Mouse (Mus musculus) heart, postnatal 0 days (tissue): ENCODE results near the gene Fbxl19. TPM values are rescaled to one million over a fixed set of nuclear protein-coding genes. Genes with fewer than 3 reads are reported as not detected.
"Not testable (repeated sequence)": the region's sequence is repeated elsewhere in the genome, so short reads cannot be mapped to it uniquely, and the experiment has no call there.

Experiments used
- ATAC-seq: fragments of 200-750 bp; cut with Nextera tagmentation; 2 replicates; pipeline ENCODE4 v1.8.0; 2017; ENCODE audit warnings: low read depth, moderate number of reproducible peaks, moderate library complexity; ENCODE audit not compliant: insufficient read depth
- DNase-seq: peaks from one replicate; pipeline ENCODE4 v3.0.0-alpha.2; 2016; ENCODE audit warnings: low spot score
- H3K27ac ChIP-seq: fragments of 300-500 bp; sonication (generic); 2 replicates; pipeline ENCODE4 v1.5.1; 2014; ENCODE audit warnings: low read depth, mild to moderate bottlenecking
- H3K27me3 ChIP-seq: fragments of 300-500 bp; sonication (generic); 2 replicates; pipeline ENCODE4 v1.6.1; 2014; ENCODE audit warnings: low read length, mixed read lengths; ENCODE audit not compliant: control insufficient read depth, insufficient read depth
- H3K36me3 ChIP-seq: fragments of 300-500 bp; sonication (generic); replicated peaks from 2 replicates; pipeline ENCODE4 v1.6.1; 2014; ENCODE audit warnings: low read length, mixed read lengths; ENCODE audit not compliant: control insufficient read depth, insufficient read depth
- H3K4me1 ChIP-seq: fragments of 300-500 bp; sonication (generic); 2 replicates; pipeline ENCODE4 v1.6.1; 2014; ENCODE audit warnings: antibody characterized with exemption; ENCODE audit not compliant: control insufficient read depth, insufficient read depth
- H3K4me2 ChIP-seq: fragments of 300-500 bp; sonication (generic); 2 replicates; pipeline ENCODE4 v1.6.1; 2014; ENCODE audit warnings: low read depth, mild to moderate bottlenecking, low read length, moderate library complexity
- H3K4me3 ChIP-seq: fragments of 300-500 bp; sonication (generic); 2 replicates; pipeline ENCODE4 v1.5.1; 2014; ENCODE audit warnings: low read depth, low read length
- H3K9ac ChIP-seq: fragments of 300-500 bp; sonication (generic); replicated peaks from 2 replicates; pipeline ENCODE4 v1.6.1; 2014; ENCODE audit warnings: low read depth, low read length, mixed read lengths
- H3K9me3 ChIP-seq: fragments of 300-500 bp; sonication (generic); replicated peaks from 2 replicates; pipeline ENCODE4 v1.6.1; 2016; ENCODE audit warnings: low read length; ENCODE audit not compliant: control insufficient read depth
- CTCF ChIP-seq: IDR thresholded peaks from 2 replicates; pipeline ENCODE4 v1.5.1; 2016; ENCODE audit warnings: antibody characterized with exemption, control low read depth, low read depth
- EP300 ChIP-seq: IDR thresholded peaks from 2 replicates; pipeline ENCODE4 v1.6.1; 2016; ENCODE audit warnings: antibody characterized with exemption, low read depth
- whole genome bisulfite sequencing: fragments of 180-500 bp; shearing (Covaris S2); extraction: QIAGEN DNeasy Blood & Tissue Kit; methylation state at CpG from one replicate; pipeline ENCODE4 v1.1.7; 2014; 5-methylcytosine and 5-hydroxymethylcytosine counted together
- polyA plus RNA-seq: library from polyadenylated mRNA; unstranded; fragments of >200 nt; fragmentation: Nextera tagmentation; extraction: Ambion mirVana; gene quantifications from 2 replicates; pipeline ENCODE4 v1.2.1, GENCODE M21; 2015
- total RNA-seq: library from RNA; depleted of rRNA; stranded (reverse); fragments of >200 nt; gene quantifications from 2 replicates; pipeline ENCODE4 v1.2.3, GENCODE M21; 2014; ENCODE audit warnings: low replicate concordance

Gene Fbxl19
- total and polyA plus RNA-seq, 2 experiments from 2014 or later, result 0.42 to 21.6 TPM

GRCm38 (mm10) chr7:127718339-127718738 is 26.0 kb upstream of the Fbxl19 start:
- H3K36me3 ChIP-seq, result no peaks in the 10 kb centered on the region
- no peak for ATAC-seq
- no peak for DNase-seq
- WGBS, result 79% methylated on average over 6 of the region's 6 CpGs
- H3K4me1 ChIP-seq, result peaks cover 6% of the 10 kb centered on the region; the same call in 1 of the 2 replicates
- H3K9me3 ChIP-seq, result no peaks in the 10 kb centered on the region
- TF ChIP-seq EP300, result no peak
- TF ChIP-seq CTCF, result no peak
- no peak overlapping the region for H3K4me3 ChIP-seq
- H3K27ac ChIP-seq, result no peak overlapping the region
- no peak overlapping the region for H3K4me2 ChIP-seq
- H3K27me3 ChIP-seq, result no peaks in the 10 kb centered on the region
- no peak overlapping the region for H3K9ac ChIP-seq

GRCm38 (mm10) chr7:127719258-127719657 is 25.1 kb upstream of the Fbxl19 start:
- H3K4me2 ChIP-seq, result no peak overlapping the region
- no peak overlapping the region for H3K4me3 ChIP-seq
- ATAC-seq (no peak), DNase-seq (no peak)
- TF ChIP-seq EP300, result no peak
- H3K36me3 ChIP-seq, result no peaks in the 10 kb centered on the region
- H3K27ac ChIP-seq, result no peak overlapping the region
- peaks cover 6% of the 10 kb centered on the region; the same call in 1 of the 2 replicates for H3K4me1 ChIP-seq
- H3K27me3 ChIP-seq, result no peaks in the 10 kb centered on the region
- WGBS, result 69% methylated on average over 6 of the region's 6 CpGs
- H3K9me3 ChIP-seq, result no peaks in the 10 kb centered on the region
- H3K9ac ChIP-seq, result no peak overlapping the region

GRCm38 (mm10) chr7:127725490-127725889 is 18.9 kb upstream of the Fbxl19 start:
- H3K27me3 ChIP-seq, result no peaks in the 10 kb centered on the region
- no peak for DNase-seq
- H3K9me3 ChIP-seq, result no peaks in the 10 kb centered on the region
- TF ChIP-seq CTCF (no peak), EP300 (no peak)
- no peak overlapping the region for H3K9ac ChIP-seq
- 50% methylated on average over 2 of the region's 2 CpGs for WGBS
- no peak overlapping the region for H3K4me3 ChIP-seq
- H3K27ac ChIP-seq, result no peak overlapping the region
- H3K4me2 ChIP-seq, result no peak overlapping the region
- H3K36me3 ChIP-seq, result no peaks in the 10 kb centered on the region
- H3K4me1 ChIP-seq, result no peaks in the 10 kb centered on the region
- ATAC-seq, result no peak

GRCm38 (mm10) chr7:127725924-127726323 is 18.4 kb upstream of the Fbxl19 start:
- Histone ChIP-seq H3K4me2 (no peak overlapping the region), H3K27ac (no peak overlapping the region), H3K4me1 (no peaks in the 10 kb centered on the region), H3K4me3 (no peak overlapping the region), H3K27me3 (no peaks in the 10 kb centered on the region), H3K9ac (no peak overlapping the region), H3K9me3 (no peaks in the 10 kb centered on the region), H3K36me3 (no peaks in the 10 kb centered on the region)
- no peak for TF ChIP-seq EP300
- no peak for TF ChIP-seq CTCF
- no peak for DNase-seq
- ATAC-seq, result no peak
- WGBS, result 63% methylated on average over 6 of the region's 6 CpGs

- DNase-seq (no peak), ATAC-seq (no peak)
- no peaks in the 10 kb centered on the region for H3K4me1 ChIP-seq
- no peak overlapping the region for H3K4me2 ChIP-seq
- H3K9ac ChIP-seq, result no peak overlapping the region
- H3K27ac ChIP-seq, result no peak overlapping the region
- no peak for TF ChIP-seq EP300
- TF ChIP-seq CTCF, result no peak
- no peak overlapping the region for H3K4me3 ChIP-seq
- H3K9me3 ChIP-seq, result no peaks in the 10 kb centered on the region
- WGBS, result 80% methylated on average over 7 of the region's 7 CpGs
- H3K36me3 ChIP-seq, result no peaks in the 10 kb centered on the region
- H3K27me3 ChIP-seq, result no peaks in the 10 kb centered on the region
These were observed 16.4 kb upstream of the Fbxl19 start for GRCm38 (mm10) chr7:127727898-127728297.

- H3K9me3 ChIP-seq, result no peaks in the 10 kb centered on the region
- no peak overlapping the region for H3K27ac ChIP-seq
- DNase-seq, result no peak
- TF ChIP-seq CTCF (no peak), EP300 (no peak)
- H3K4me3 ChIP-seq, result no peak overlapping the region
- 45% methylated on average over 4 of the region's 4 CpGs for WGBS
- ATAC-seq, result no peak
- H3K27me3 ChIP-seq, result no peaks in the 10 kb centered on the region
- H3K36me3 ChIP-seq, result no peaks in the 10 kb centered on the region
- H3K4me2 ChIP-seq, result no peak overlapping the region
- H3K9ac ChIP-seq, result no peak overlapping the region
- H3K4me1 ChIP-seq, result no peaks in the 10 kb centered on the region
These were observed 14.2 kb upstream of the Fbxl19 start for GRCm38 (mm10) chr7:127730170-127730569.

GRCm38 (mm10) chr7:127732066-127732465 is 12.3 kb upstream of the Fbxl19 start, which contains the start of gene Ctf2:
Gene Ctf2 (minus strand): TSS chr7:127732166.
- WGBS, result no CpG with 5 or more reads among the region's 5 CpGs

More at GRCm38 (mm10) chr7:127732066-127732465, 12.3 kb upstream of the Fbxl19 start, which contains the start of gene Ctf2:
- not testable (repeated sequence) for H3K9me3 ChIP-seq, H3K27ac ChIP-seq, H3K4me1 ChIP-seq, H3K9ac ChIP-seq, H3K4me3 ChIP-seq, H3K4me2 ChIP-seq, H3K36me3 ChIP-seq, H3K27me3 ChIP-seq, ATAC-seq, DNase-seq
